ENCODE assay signal across 12 mouse cellular contexts in the genomic region with DNA sequence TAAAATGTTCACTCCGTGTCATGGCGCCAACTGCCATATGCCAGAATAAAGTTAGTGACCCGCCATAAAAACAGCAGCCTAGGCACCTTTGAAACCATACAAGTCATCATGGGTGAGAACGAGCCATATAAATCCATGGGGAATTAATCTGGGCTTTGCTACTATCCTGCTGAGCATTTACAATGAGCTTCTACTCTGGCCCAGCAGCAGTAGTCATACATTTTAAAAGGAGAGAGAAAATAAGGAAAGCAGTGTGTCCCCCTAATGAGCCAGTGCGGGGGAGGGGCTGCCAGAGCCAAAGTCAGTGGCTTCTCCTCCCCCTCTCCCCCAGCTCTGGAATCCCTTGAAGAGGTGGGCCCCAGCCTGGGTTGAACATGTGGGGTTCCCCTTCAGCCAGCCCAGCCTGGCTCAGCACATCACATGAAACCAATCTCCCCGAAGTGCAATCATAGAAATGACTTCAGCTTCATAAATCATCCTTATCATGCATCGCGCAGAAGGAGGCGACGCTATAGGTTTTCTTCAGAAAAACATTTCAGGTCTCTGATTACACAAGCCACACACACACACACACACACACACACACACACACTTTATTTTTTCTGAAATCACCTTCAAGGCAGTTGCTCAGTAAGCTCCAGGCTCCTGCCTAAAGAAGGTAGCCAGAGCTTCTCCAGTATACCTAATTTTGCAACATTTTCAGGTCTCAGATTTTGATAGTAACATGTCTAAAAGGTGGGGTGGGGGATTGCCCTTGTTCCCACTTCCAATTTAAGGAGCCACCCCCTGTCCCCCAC.
DNase-seq lines count a peak whose midpoint lies in the region; ATAC-seq and TF ChIP-seq lines count a peak whose summit lies in the region.
"Had no signal": no experiment of that assay in that cellular context is flagged by ENCODE, and none has a peak within 500 bp of the region (broad histone marks: within the 10 kb centered on the region; RNA-seq: fewer than 3 reads in every experiment).

No protein-coding gene starts in this region.

- no peak for TF ChIP-seq CTCF in heart, adult 2 months (IDR thresholded peaks at IDR 0.05)

- no peak for TF ChIP-seq EP300 in heart, adult 2 months (IDR thresholded peaks at IDR 0.05; ENCODE audit: insufficient read depth, low read depth, low read length)

- H3K27ac ChIP-seq in embryonic facial prominence, embryonic 10.5 days (replicated peaks) = no peak overlapping the region; the same call in 1 of the 2 replicates
- H3K27ac ChIP-seq in intestine, embryonic 14.5 days (ENCODE audit: low read depth) = no peak overlapping the region; the same call in 1 of the 2 replicates
- no peak overlapping the region for H3K27ac ChIP-seq in heart, adult 2 months
- H3K27ac ChIP-seq: left cerebral cortex, adult 2 months; macrophage had no signal

- no peaks in the 10 kb centered on the region for H3K9me3 ChIP-seq in embryonic facial prominence, embryonic 10.5 days
- H3K9me3 ChIP-seq in intestine, embryonic 14.5 days (ENCODE audit: control insufficient read depth, low read length) = no peaks in the 10 kb centered on the region

- TF ChIP-seq POLR2A in myocyte (IDR thresholded peaks at IDR 0.05; ENCODE audit: insufficient read length, low read depth) = no peak
- TF ChIP-seq POLR2A in heart, adult 2 months (IDR thresholded peaks at IDR 0.05; ENCODE audit: insufficient read depth, low read depth, low read length) = no peak

- H3K36me3 ChIP-seq in embryonic facial prominence, embryonic 10.5 days (replicated peaks) = no peaks in the 10 kb centered on the region
- no peaks in the 10 kb centered on the region for H3K36me3 ChIP-seq in intestine, embryonic 14.5 days (ENCODE audit: control insufficient read depth, insufficient read depth, low read length)
- H3K36me3 ChIP-seq in myocyte (ENCODE audit: control insufficient read depth, insufficient read depth) = no peaks in the 10 kb centered on the region
- H3K36me3 ChIP-seq in heart, adult 2 months (ENCODE audit: control insufficient read depth, insufficient read depth, low read length) = no peaks in the 10 kb centered on the region

- DNase-seq in heart, adult 11 months = peak; percentile 84
- no peak for DNase-seq in heart, adult 9 months (ENCODE audit: low spot score in 2 of 2)
- peak; percentile 26 for DNase-seq in embryonic facial prominence, embryonic 10.5 days (ENCODE audit: low spot score)
- DNase-seq in intestine, embryonic 14.5 days (ENCODE audit: low spot score) = peak; percentile 73
- no peak for DNase-seq in thymus, postnatal 14 days
- no peak for DNase-seq in heart, adult 2 months
- no peak for DNase-seq in gastrocnemius, postnatal 4 days (ENCODE audit: low spot score in 2 of 2)
- DNase-seq: heart, postnatal 4 days; right cerebral cortex, postnatal 4 days had no signal

- peaks cover 8% of the 10 kb centered on the region for H3K4me1 ChIP-seq in embryonic facial prominence, embryonic 10.5 days
- peaks cover 11% of the 10 kb centered on the region for H3K4me1 ChIP-seq in intestine, embryonic 14.5 days (replicated peaks; ENCODE audit: control insufficient read depth, insufficient read depth, low read length)
- H3K4me1 ChIP-seq in heart, adult 2 months (ENCODE audit: control insufficient read depth, insufficient read depth, low read length) = no peaks in the 10 kb centered on the region

- WGBS in embryonic facial prominence, embryonic 10.5 days = 32% methylated on average over 10 of the region's 10 CpGs
- WGBS in intestine, embryonic 14.5 days = 15% methylated on average over 10 of the region's 10 CpGs
- WGBS in heart, adult 2 months = 49% methylated on average over 10 of the region's 10 CpGs

- H3K79me2 ChIP-seq in myocyte (ENCODE audit: control insufficient read depth, insufficient read depth) = no peaks in the 10 kb centered on the region
- H3K79me2 ChIP-seq in heart, adult 2 months (replicated peaks; ENCODE audit: control insufficient read depth, insufficient read depth, low read length) = no peaks in the 10 kb centered on the region

- no peak overlapping the region for H3K9ac ChIP-seq in intestine, embryonic 14.5 days (ENCODE audit: low read length)
- H3K9ac ChIP-seq in heart, adult 2 months (ENCODE audit: low read depth, low read length) = no peak overlapping the region

- H3K27me3 ChIP-seq in embryonic facial prominence, embryonic 10.5 days (replicated peaks; ENCODE audit: low read depth, poor library complexity, severe bottlenecking) = no peaks in the 10 kb centered on the region
- no peaks in the 10 kb centered on the region for H3K27me3 ChIP-seq in intestine, embryonic 14.5 days (replicated peaks; ENCODE audit: control insufficient read depth, insufficient read depth, low read length)
- no peaks in the 10 kb centered on the region for H3K27me3 ChIP-seq in myocyte (ENCODE audit: control insufficient read depth, insufficient read depth, insufficient read length)
- H3K27me3 ChIP-seq in heart, adult 2 months (ENCODE audit: control insufficient read depth, insufficient read depth, low read length) = no peaks in the 10 kb centered on the region

- H3K4me2 ChIP-seq in intestine, embryonic 14.5 days (ENCODE audit: low read length) = no peak overlapping the region
- peak overlapping the region; percentile 40 for H3K4me2 ChIP-seq in myocyte (ENCODE audit: low read depth)

- peak; percentile 97 for ATAC-seq in intestine, embryonic 14.5 days (replicated peaks; ENCODE audit: low FRiP score, low TSS enrichment, low read depth)

- intact Hi-C loops in heart, adult 2 months (cut with DNase I) = no loop called here

- no peak overlapping the region for H3ac ChIP-seq in myocyte (ENCODE audit: control insufficient read depth, insufficient read length)

- no peak overlapping the region for H3K4me3 ChIP-seq in embryonic facial prominence, embryonic 10.5 days
- H3K4me3 ChIP-seq in intestine, embryonic 14.5 days (ENCODE audit: low read depth, low read length) = no peak overlapping the region
- H3K4me3 ChIP-seq in myocyte = no peak overlapping the region
- no peak overlapping the region for H3K4me3 ChIP-seq in heart, adult 2 months
- H3K4me3 ChIP-seq: left cerebral cortex, adult 2 months had no signal

TF ChIP-seq in myocyte, 11 proteins besides CTCF, POLR2A, EP300 and RAD21:
- no peak for TF ChIP-seq SRF (IDR thresholded peaks at IDR 0.05; ENCODE audit: control insufficient read depth, insufficient read length, low read depth)
- TF ChIP-seq POLR2AphosphoS2 (IDR thresholded peaks at IDR 0.05; ENCODE audit: insufficient read length, low read depth) = no peak
- TF ChIP-seq CEBPB (IDR thresholded peaks at IDR 0.05; ENCODE audit: insufficient read depth, poor library complexity, severe bottlenecking) = peak; percentile 58; the same call in 1 of the 2 replicates
- no peak for TF ChIP-seq REST (IDR thresholded peaks at IDR 0.05; ENCODE audit: insufficient read depth, insufficient read length)
- TF ChIP-seq TCF12 (IDR thresholded peaks at IDR 0.05; ENCODE audit: insufficient read depth, poor library complexity, severe bottlenecking) = no peak
- no peak for TF ChIP-seq MYOG (IDR thresholded peaks at IDR 0.05; ENCODE audit: control insufficient read depth in 1 of 3, insufficient read depth in 1 of 3, insufficient read length in 2 of 3, low read depth in 2 of 3)
- TF ChIP-seq TCF3 (IDR thresholded peaks at IDR 0.05; ENCODE audit: insufficient read length, low read depth) = no peak
- no peak for TF ChIP-seq USF1 (IDR thresholded peaks at IDR 0.05; ENCODE audit: low read depth)
- no peak for TF ChIP-seq MAX (IDR thresholded peaks at IDR 0.05; ENCODE audit: low read depth)

Comparison
In these comparisons a context has a peak if more than half of its experiments do, and no peak if none do; other contexts are left out.
1. DNase-seq: peak in heart, adult 11 months (single experiment), embryonic facial prominence, embryonic 10.5 days (single experiment) and intestine, embryonic 14.5 days (single experiment); none in heart, adult 9 months (0 of 2), thymus, postnatal 14 days (single experiment), heart, adult 2 months (0 of 2) and gastrocnemius, postnatal 4 days (0 of 2).